Comparison of ENCODE assay signal across 24 mouse cellular contexts in genomic region chr10:83539311-83539980, GRCm38 (mm10). TPM values are rescaled to one million over a fixed set of nuclear protein-coding genes. Genes with fewer than 3 reads are reported as not detected.
DNase-seq lines count a peak whose midpoint lies in the region; ATAC-seq and TF ChIP-seq lines count a peak whose summit lies in the region.
"Had no signal": no experiment of that assay in that cellular context is flagged by ENCODE, and none has a peak within 500 bp of the region (broad histone marks: within the 10 kb centered on the region; RNA-seq: fewer than 3 reads in every experiment).

No protein-coding gene starts in this region.

- no peaks in the 10 kb centered on the region for H3K9me3 ChIP-seq in neural tube, embryonic 13.5 days
- no peaks in the 10 kb centered on the region for H3K9me3 ChIP-seq in neural tube, embryonic 15.5 days (replicated peaks)
- no peaks in the 10 kb centered on the region for H3K9me3 ChIP-seq in MEL (replicated peaks; ENCODE audit: insufficient read depth, low read length)
- H3K9me3 ChIP-seq in limb, embryonic 10.5 days (replicated peaks), result no peaks in the 10 kb centered on the region
- H3K9me3 ChIP-seq: forebrain, embryonic 10.5 days; forebrain, embryonic 13.5 days; G1E; hindbrain, embryonic 10.5 days had no signal

- no peak for TF ChIP-seq RAD21 in MEL (IDR thresholded peaks at IDR 0.05; ENCODE audit: low read depth, low read length)

- TF ChIP-seq EP300 in MEL (IDR thresholded peaks at IDR 0.05; ENCODE audit: low read depth in 1 of 2, low read length in 2 of 2), result no peak

- peaks cover 8% of the 10 kb centered on the region for H3K79me2 ChIP-seq in MEL (ENCODE audit: control insufficient read depth, insufficient read depth, low read length, poor library complexity)

- no peak overlapping the region for H3K4me3 ChIP-seq in neural tube, embryonic 13.5 days
- no peak overlapping the region for H3K4me3 ChIP-seq in neural tube, embryonic 15.5 days (replicated peaks)
- no peak overlapping the region for H3K4me3 ChIP-seq in MEL (ENCODE audit: control insufficient read depth in 1 of 2, insufficient read depth in 1 of 2, low read depth in 2 of 2, low read length in 2 of 2)
- no peak overlapping the region for H3K4me3 ChIP-seq in limb, embryonic 10.5 days
- H3K4me3 ChIP-seq: forebrain, embryonic 10.5 days; forebrain, embryonic 13.5 days; hindbrain, embryonic 10.5 days had no signal

- WGBS in neural tube, embryonic 13.5 days, result 76% methylated on average over 6 of the region's 6 CpGs
- WGBS in neural tube, embryonic 15.5 days, result 73% methylated on average over 6 of the region's 6 CpGs
- 70% methylated on average over 6 of the region's 6 CpGs for WGBS in limb, embryonic 10.5 days

- no peak for TF ChIP-seq POLR2A in MEL (IDR thresholded peaks at IDR 0.05; ENCODE audit: control insufficient read depth in 1 of 2, insufficient read depth in 1 of 2, low read depth in 1 of 2, low read length in 2 of 2, poor library complexity in 1 of 2)

- H3K27me3 ChIP-seq in neural tube, embryonic 13.5 days, result no peaks in the 10 kb centered on the region; the same call in 1 of the 2 replicates
- H3K27me3 ChIP-seq in neural tube, embryonic 15.5 days (replicated peaks), result no peaks in the 10 kb centered on the region
- H3K27me3 ChIP-seq in MEL (ENCODE audit: control insufficient read depth in 1 of 2, insufficient read depth in 2 of 2, low read length in 2 of 2), result no peaks in the 10 kb centered on the region
- no peaks in the 10 kb centered on the region for H3K27me3 ChIP-seq in limb, embryonic 10.5 days (ENCODE audit: low read depth, poor library complexity, severe bottlenecking)
- H3K27me3 ChIP-seq: forebrain, embryonic 13.5 days had no signal

- ATAC-seq in neural tube, embryonic 13.5 days (ENCODE audit: low read depth), result no peak
- ATAC-seq in neural tube, embryonic 15.5 days (ENCODE audit: low FRiP score), result no peak
- ATAC-seq in megakaryocyte progenitor cell, adult 5-6 weeks (replicated peaks; ENCODE audit: poor library complexity), result no peak
- ATAC-seq: forebrain, embryonic 13.5 days; forebrain, embryonic 16.5 days; hindbrain, postnatal 0 days; inflammation-experienced regulatory T-cells, adult 6 months had no signal

- peaks cover 8% of the 10 kb centered on the region for H3K4me1 ChIP-seq in neural tube, embryonic 13.5 days (replicated peaks)
- peaks cover 5% of the 10 kb centered on the region; the same call in 1 of the 2 replicates for H3K4me1 ChIP-seq in neural tube, embryonic 15.5 days
- H3K4me1 ChIP-seq in MEL (ENCODE audit: control insufficient read depth in 1 of 2, insufficient read depth in 2 of 2, low read length in 2 of 2), result peaks cover 0 to 2% of the 10 kb centered on the region in 2 experiments; a peak in 2 of 4 replicates
- H3K4me1 ChIP-seq in limb, embryonic 10.5 days, result peaks cover under 1% of the 10 kb centered on the region; the same call in 1 of the 2 replicates

- no peak overlapping the region for H3K4me2 ChIP-seq in neural tube, embryonic 13.5 days
- H3K4me2 ChIP-seq in neural tube, embryonic 15.5 days, result no peak overlapping the region
- H3K4me2 ChIP-seq: forebrain, embryonic 13.5 days; heart, embryonic 11.5 days; hindbrain, embryonic 14.5 days had no signal

- H3K27ac ChIP-seq in neural tube, embryonic 13.5 days (replicated peaks), result peak overlapping the region; percentile 56; the same call in 1 of the 2 replicates
- H3K27ac ChIP-seq in neural tube, embryonic 15.5 days (replicated peaks), result no peak overlapping the region
- H3K27ac ChIP-seq in MEL (ENCODE audit: control insufficient read depth, low read depth, low read length), result no peak overlapping the region
- no peak overlapping the region for H3K27ac ChIP-seq in limb, embryonic 10.5 days
- H3K27ac ChIP-seq: forebrain, embryonic 10.5 days; forebrain, embryonic 13.5 days; hindbrain, embryonic 10.5 days; hindbrain, embryonic 14.5 days; hindbrain, postnatal 0 days had no signal

- H3K9ac ChIP-seq in neural tube, embryonic 13.5 days, result no peak overlapping the region
- H3K9ac ChIP-seq in neural tube, embryonic 15.5 days (replicated peaks), result no peak overlapping the region
- no peak overlapping the region for H3K9ac ChIP-seq in MEL (ENCODE audit: control insufficient read depth, low read depth, low read length, poor library complexity, severe bottlenecking)
- H3K9ac ChIP-seq: forebrain, embryonic 13.5 days; hindbrain, embryonic 14.5 days had no signal

- TF ChIP-seq CTCF in MEL (IDR thresholded peaks at IDR 0.05 in 2 of 3, conservative IDR thresholded peaks at IDR 0.05 in 1 of 3; ENCODE audit: control insufficient read depth in 1 of 3, insufficient read depth in 1 of 3, low read depth in 2 of 3, low read length in 3 of 3, poor library complexity in 1 of 3, severe bottlenecking in 1 of 3), result peak; percentile 12 to 33 (median 20); a peak in 3 of 6 replicates

- peak; percentile 67 for DNase-seq in heart, adult 11 months
- DNase-seq in heart, postnatal 10 days, result no peak
- DNase-seq in MEL (ENCODE audit: low read depth, low spot score), result peak; percentile 17
- no peak for DNase-seq in limb, embryonic 10.5 days (ENCODE audit: low spot score)
- DNase-seq in spleen, adult 12 weeks (ENCODE audit: low spot score), result no peak
- DNase-seq: adrenal gland, postnatal 36 days; cerebellum, adult 18-20 months; cerebellum, adult 9-10 months; gastrocnemius, postnatal 10 days; gastrocnemius, postnatal 36 days; heart, postnatal 36 days had no signal

- intact Hi-C loops in heart, postnatal 10 days (cut with DNase I), result no loop called here

- H3K36me3 ChIP-seq in neural tube, embryonic 13.5 days, result no peaks in the 10 kb centered on the region
- no peaks in the 10 kb centered on the region for H3K36me3 ChIP-seq in neural tube, embryonic 15.5 days
- H3K36me3 ChIP-seq in MEL (ENCODE audit: control insufficient read depth in 1 of 2, insufficient read depth in 2 of 2, low read length in 2 of 2), result peaks cover 0 to 3% of the 10 kb centered on the region in 2 experiments; a peak in 2 of 4 replicates
- H3K36me3 ChIP-seq in limb, embryonic 10.5 days, result no peaks in the 10 kb centered on the region
- H3K36me3 ChIP-seq: forebrain, embryonic 10.5 days; G1E; hindbrain, embryonic 10.5 days had no signal

TF ChIP-seq in MEL, 35 proteins besides CTCF, POLR2A, EP300 and RAD21:
- TF ChIP-seq KAT2A (conservative IDR thresholded peaks at IDR 0.05; ENCODE audit: low read depth, low read length), result no peak
- no peak for TF ChIP-seq ETS1 (IDR thresholded peaks at IDR 0.05; ENCODE audit: low read depth, low read length)
- TF ChIP-seq MAFK (IDR thresholded peaks at IDR 0.05; ENCODE audit: borderline replicate concordance, low read depth, low read length), result no peak
- no peak for TF ChIP-seq SMC3 (IDR thresholded peaks at IDR 0.05; ENCODE audit: low read depth, low read length)
- TF ChIP-seq CHD2 (IDR thresholded peaks at IDR 0.05; ENCODE audit: low read length), result no peak
- no peak for TF ChIP-seq MYC (IDR thresholded peaks at IDR 0.05; ENCODE audit: low read depth, low read length)
- TF ChIP-seq UBTF (IDR thresholded peaks at IDR 0.05; ENCODE audit: borderline replicate concordance, insufficient read depth, low read depth, low read length), result no peak
- TF ChIP-seq SIN3A (IDR thresholded peaks at IDR 0.05; ENCODE audit: low read length), result no peak
- TF ChIP-seq GABPA (IDR thresholded peaks at IDR 0.05; ENCODE audit: low read depth, low read length), result no peak
- no peak for TF ChIP-seq POLR2AphosphoS2 (IDR thresholded peaks at IDR 0.05; ENCODE audit: low read length)
- TF ChIP-seq NRF1 (IDR thresholded peaks at IDR 0.05; ENCODE audit: insufficient read depth, low read depth, low read length, poor library complexity, severe bottlenecking), result no peak
- no peak for TF ChIP-seq ZC3H11A (IDR thresholded peaks at IDR 0.05; ENCODE audit: low read depth, low read length)
- no peak for TF ChIP-seq BHLHE40 (IDR thresholded peaks at IDR 0.05; ENCODE audit: borderline replicate concordance, low read depth, low read length)
- no peak for TF ChIP-seq MAZ (IDR thresholded peaks at IDR 0.05; ENCODE audit: low read depth, low read length)
- no peak for TF ChIP-seq ZNF384 (IDR thresholded peaks at IDR 0.05; ENCODE audit: low read depth, low read length)
- TF ChIP-seq MAX (IDR thresholded peaks at IDR 0.05; ENCODE audit: low read length), result no peak
- TF ChIP-seq USF2 (IDR thresholded peaks at IDR 0.05; ENCODE audit: borderline replicate concordance in 1 of 2, insufficient read depth in 1 of 2, low read depth in 1 of 2, low read length in 2 of 2), result no peak
- no peak for TF ChIP-seq CHD1 (IDR thresholded peaks at IDR 0.05; ENCODE audit: low read depth, low read length)
- TF ChIP-seq MEF2A (IDR thresholded peaks at IDR 0.05; ENCODE audit: extremely low read depth, insufficient replicate concordance, low read depth, low read length, poor library complexity, severe bottlenecking), result no peak
TF ChIP-seq in MEL: peak in this region for 0.

RNA-seq across cellular contexts. Expression of gene Washc4, which starts 4.1 kb away (rescaled TPM):
- total RNA-seq in heart, postnatal 10 days (2021), result 10 to 100 TPM; 14.6 to 16.8 TPM
- polyA plus RNA-seq in neural tube, embryonic 13.5 days (2015; fragmentation: Nextera tagmentation; extraction: Ambion mirVana), result 36.6 and 40.3 TPM in 2 replicates
- 31.4 and 35.4 TPM in 2 replicates for polyA plus RNA-seq in neural tube, embryonic 15.5 days (2015; fragmentation: Nextera tagmentation; extraction: Ambion mirVana)
- 16.2 and 18.5 TPM in 2 replicates for total RNA-seq in MEL (2012; rRNA removed)
- 10 to 100 TPM in 1 of 2 experiments, not detected in 1; 13.6 TPM for polyA plus RNA-seq in MEL (2012; ENCODE audit: insufficient read depth in 1 of 2, insufficient read length in 2 of 2, low read depth in 1 of 2, low replicate concordance in 2 of 2, missing spikeins in 1 of 2)
- 31.2 and 32.3 TPM in 2 replicates for polyA plus RNA-seq in limb, embryonic 10.5 days (2016; fragmentation: Nextera tagmentation; extraction: Ambion mirVana)
- 20.7 and 22.1 TPM in 2 replicates for total RNA-seq in megakaryocyte progenitor cell, adult 5-6 weeks (2015)
- 31.9 and 32.2 TPM in 2 replicates for total RNA-seq in megakaryocyte progenitor cell, adult 5-6 weeks (2017)

RNA-seq across cellular contexts. Expression of gene Aldh1l2, which starts 5.5 kb away (rescaled TPM):
- total RNA-seq in heart, postnatal 10 days (2021), result 10 to 100 TPM; 30.6 to 31.3 TPM
- 14.6 and 15.1 TPM in 2 replicates for polyA plus RNA-seq in neural tube, embryonic 13.5 days (2015; fragmentation: Nextera tagmentation; extraction: Ambion mirVana)
- polyA plus RNA-seq in neural tube, embryonic 15.5 days (2015; fragmentation: Nextera tagmentation; extraction: Ambion mirVana), result 13.0 and 15.4 TPM in 2 replicates
- 1.0 and 4.8 TPM in 2 replicates for total RNA-seq in MEL (2012; rRNA removed)
- 10 to 100 TPM in 1 of 2 experiments, 1 to 10 TPM in 1; 6.7 to 24.0 TPM for polyA plus RNA-seq in MEL (2012; ENCODE audit: insufficient read depth in 1 of 2, insufficient read length in 2 of 2, low read depth in 1 of 2, low replicate concordance in 2 of 2, missing spikeins in 1 of 2)
- 0.87 and 0.90 TPM in 2 replicates for polyA plus RNA-seq in limb, embryonic 10.5 days (2016; fragmentation: Nextera tagmentation; extraction: Ambion mirVana)
- not detected in 2 replicates for total RNA-seq in megakaryocyte progenitor cell, adult 5-6 weeks (2015)
- not detected in 2 replicates for total RNA-seq in megakaryocyte progenitor cell, adult 5-6 weeks (2017)
- total RNA-seq: granulocyte monocyte progenitor cell, adult 5-6 weeks had no signal
- polyA plus RNA-seq: G1E; inflammation-experienced regulatory T-cells, adult 6 months had no signal

Comparison
In these comparisons a context has a peak if more than half of its experiments do, and no peak if none do; other contexts are left out.
1. DNase-seq: peak in heart, adult 11 months (single experiment) and MEL (single experiment); none in heart, postnatal 10 days (0 of 2), limb, embryonic 10.5 days (single experiment) and spleen, adult 12 weeks (single experiment).